Mouse (Mus musculus): ENCODE measurements around the gene Fabp3.

The Fabp3 gene

DNA sequence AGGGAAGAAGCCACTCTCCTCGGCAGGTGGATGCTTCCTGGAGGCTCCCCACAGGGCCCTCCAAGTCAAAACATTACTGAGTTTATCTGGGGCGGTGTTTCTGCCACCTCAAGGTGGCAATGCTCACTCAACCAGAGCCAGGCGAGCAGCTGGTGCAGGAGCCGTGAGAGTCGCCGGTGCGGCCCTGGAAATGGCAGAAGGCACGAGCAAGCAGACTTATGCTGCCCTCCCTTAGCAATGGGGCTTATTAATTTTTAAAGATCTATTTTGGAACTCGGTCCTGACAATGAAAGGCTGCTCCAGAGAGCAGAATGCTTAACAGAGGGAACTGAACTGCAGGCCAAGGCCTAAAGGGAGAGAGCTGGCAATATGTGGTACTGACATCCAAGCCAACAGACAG is 19.0 kb downstream of the Fabp3 start:
- no peak for DNase-seq (ENCODE audit: low spot score)

DNA sequence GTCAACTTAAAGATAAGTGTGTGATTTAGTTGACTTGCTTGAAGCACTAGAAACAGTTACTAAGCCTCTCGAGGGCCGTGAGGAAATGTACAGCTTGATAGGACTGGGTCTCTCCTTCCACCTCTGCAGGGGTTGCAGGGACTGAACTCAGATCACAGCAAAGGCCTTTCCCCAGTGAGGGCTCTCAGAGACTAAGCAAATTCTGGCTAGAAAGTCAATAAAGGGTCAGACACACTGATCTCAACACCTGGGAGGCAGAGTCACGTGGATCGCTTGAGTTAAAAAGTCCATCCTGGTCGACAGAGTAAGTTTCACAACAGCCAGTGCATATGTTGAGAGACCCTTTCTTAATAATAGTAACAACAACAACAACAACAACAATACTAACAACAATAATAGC is 27.5 kb downstream of the Fabp3 start:
- DNase-seq (ENCODE audit: low spot score), result no peak

DNA sequence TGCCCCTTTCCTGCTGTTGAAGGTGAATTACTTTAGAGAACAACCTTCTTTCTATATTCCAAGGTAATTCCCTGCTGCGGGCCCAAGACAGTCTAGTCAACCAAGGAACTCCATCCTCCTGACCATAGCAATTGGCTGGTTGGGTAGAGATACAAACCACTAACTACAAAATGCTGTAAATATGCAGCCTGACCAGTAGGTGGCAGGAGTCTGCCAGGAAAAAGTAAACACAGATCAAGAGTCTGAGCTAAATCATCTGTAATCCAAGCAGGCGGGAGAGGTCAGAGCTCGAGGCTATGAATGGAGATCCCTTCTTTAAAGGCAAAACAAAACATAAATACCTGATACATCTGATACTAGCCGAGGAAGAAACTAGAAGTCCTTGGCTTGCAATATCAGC is 33.3 kb downstream of the Fabp3 start:
- DNase-seq (ENCODE audit: low spot score), result peak; percentile 80

DNA sequence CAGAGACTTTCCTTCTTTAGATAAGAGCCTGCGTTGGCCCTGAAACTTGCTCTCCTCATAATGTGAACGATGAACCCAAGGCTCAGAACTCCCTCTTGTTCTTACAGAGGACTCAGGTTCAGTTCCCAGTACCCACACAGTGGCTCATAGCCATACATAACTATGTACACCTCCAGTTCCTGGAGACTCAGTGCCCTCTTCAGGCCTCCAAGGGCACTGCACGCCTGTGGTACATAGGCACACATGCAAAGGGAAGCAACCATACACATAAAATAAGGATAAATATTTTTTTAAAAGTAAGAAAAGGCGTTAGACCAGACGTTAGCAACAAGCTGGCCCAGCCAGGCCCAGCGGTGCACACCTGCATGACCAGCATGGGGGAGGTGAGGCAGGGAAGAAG is 41.3 kb downstream of the Fabp3 start:
- no peak for DNase-seq (ENCODE audit: low spot score)

DNA sequence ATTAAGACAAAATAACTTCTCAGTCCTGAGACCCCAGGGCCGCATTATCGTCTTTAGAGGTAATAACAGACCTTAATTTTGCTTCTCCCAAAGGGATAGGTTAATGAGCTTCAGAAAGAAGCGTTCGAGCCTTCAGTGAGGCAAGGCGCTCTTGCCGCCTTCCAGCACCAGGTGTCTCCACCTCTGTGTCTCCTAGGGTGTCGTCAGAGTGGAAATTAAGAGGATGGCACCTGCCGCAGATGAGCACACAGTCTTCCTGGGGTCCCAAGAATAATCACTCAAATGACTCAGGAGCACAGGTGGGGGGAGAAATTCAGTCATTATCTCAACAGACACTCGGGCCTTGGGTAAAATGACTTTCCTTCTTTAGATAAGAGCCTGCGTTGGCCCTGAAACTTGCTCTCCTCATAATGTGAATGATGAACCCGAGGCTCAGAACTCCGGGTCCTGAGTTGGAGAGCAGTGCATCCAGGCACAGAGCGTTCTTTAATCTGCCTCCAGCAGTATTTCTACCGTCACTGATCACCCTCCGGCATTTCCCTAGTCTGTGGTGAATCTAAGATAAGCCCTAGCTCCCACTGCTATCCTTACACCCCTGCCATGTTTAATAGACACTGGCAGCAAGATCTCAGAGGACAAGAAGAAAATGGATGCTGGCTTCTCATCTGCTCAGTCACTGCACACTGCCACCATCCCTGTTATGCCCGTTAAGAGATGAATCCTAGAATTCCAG is 42.5 kb downstream of the Fabp3 start:
- DNase-seq (ENCODE audit: low spot score), result no peak

DNA sequence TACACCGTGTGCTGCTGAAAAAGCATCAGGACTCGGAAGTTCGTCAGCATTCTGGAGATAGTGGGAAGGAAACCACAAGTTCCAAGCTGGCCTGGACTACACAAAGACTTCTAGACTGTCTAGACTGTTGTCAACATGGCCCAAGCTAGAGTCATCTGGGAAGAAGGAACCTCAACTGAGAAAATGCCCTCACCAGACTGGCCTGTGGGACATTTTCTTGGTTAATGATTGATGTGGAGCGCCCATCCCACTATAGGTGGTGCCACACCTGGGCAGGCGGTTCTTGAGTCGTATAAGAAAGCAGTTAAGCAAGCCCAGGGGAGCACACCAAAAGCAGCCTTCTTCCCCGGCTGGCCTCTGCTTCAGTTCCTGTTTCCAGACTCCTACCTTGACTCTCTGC is 44.2 kb downstream of the Fabp3 start:
- no peak for DNase-seq (ENCODE audit: low spot score)

DNA sequence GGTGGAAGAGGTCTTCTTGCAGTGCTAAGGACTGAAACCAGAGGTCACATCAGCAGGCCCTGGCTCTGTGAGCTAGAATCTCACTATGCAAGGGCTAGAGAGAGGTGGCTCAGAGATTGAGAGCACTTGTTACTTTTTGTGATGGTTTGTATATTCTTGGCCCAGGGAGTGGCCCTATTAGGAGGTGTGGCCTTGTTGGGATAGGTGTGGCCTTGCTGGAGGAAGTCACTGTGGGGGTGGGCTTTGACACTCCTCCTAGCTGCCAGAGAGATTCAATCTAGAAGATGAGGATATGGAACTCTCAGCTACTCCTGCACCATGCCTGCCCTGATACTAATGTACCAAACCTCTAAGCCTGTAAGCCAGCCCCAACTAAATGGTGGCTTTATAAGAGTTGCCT is 49.6 kb downstream of the Fabp3 start:
- DNase-seq (ENCODE audit: low spot score), result no peak

DNA sequence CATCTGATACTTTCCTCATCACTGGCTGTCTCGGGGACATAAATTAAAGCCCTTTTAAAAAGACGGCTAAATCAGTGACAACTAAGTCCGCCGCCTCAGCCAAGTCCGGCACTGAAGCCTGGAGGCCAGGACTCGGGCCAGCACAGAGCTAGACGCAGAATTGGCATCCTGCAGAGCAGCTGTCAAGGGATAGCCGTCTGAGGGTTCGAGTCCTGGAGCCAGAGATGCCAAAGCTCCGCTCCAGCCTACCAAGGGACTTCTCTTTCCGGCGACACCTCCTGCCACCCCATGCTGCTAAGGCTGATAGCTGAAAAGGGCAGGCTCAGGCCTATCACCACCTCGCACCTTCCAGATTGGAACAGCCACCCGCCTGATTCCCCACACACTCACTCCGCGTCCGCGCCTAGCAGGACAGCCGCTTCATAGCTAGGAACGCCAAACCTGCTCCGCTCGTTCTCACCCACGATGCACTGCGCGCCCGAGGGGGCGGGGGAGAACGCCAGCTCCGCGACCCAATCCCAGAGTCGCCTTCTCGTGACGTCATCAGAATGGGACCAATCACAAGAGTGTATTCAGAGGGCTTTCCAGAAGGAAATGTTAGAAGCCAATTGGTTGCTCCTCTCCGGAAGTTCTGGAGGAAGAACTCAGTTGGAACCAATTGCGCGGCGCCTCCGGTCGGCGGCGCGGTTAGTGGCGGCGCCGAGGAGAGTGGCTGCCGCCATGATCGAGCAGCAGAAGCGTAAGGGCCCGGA is 51.3 kb downstream of the Fabp3 start, which contains the start of the genes Zcchc17 and Snrnp40:
Gene Zcchc17 (minus strand): TSS at position 458 of the 752 bp plus-strand sequence.
Gene Snrnp40 (plus strand): TSS at position 647 of the 752 bp plus-strand sequence.
- DNase-seq (ENCODE audit: low spot score), result peak; percentile 100

DNA sequence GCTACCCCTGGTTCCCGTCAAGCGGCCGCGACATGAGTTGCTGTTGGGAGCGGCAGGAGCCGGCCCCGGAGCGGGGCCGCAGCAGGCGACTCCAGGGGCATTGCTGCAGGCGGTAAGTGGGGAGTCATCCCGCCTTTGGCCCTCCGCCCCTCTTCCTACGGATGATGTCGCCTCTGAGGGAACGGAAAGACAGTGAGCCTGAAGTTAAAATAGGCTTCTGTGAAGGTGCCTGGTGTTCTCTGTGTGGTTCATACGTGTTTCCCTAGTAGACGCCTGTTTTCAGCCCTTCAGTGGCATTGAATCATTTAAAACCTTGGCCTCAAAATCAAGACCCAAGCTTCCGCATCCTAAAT is 51.8 kb downstream of the Fabp3 start:
- DNase-seq (ENCODE audit: low spot score), result no peak
